Mouse (Mus musculus): ENCODE measurements around the gene Nedd4.

DNA sequence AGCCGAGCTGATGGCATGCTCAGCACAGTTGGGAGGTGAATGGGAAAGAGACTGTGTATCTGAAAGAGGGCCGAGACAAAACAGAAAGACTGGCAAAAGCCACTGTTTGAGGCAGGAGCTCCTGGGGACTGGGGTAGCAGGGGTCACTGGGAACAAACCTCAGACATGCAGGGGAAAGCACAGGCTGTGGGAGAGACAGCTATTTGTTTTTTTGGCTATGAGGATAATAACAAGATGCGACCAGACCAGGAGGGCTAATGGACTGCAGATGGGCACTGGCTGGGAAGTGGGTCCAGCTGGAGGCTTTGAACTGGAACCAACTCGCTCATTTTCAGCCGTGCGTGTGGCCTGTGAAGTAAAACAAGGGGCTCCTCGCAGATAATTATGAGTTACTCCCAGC lies 91.6 kb downstream of the Nedd4 start:
- TF ChIP-seq POLR2A (IDR thresholded peaks at IDR 0.05; ENCODE audit: borderline replicate concordance, control insufficient read depth, low read depth, low read length) = no peak
- no peak for TF ChIP-seq CTCF (IDR thresholded peaks at IDR 0.05; ENCODE audit: control insufficient read depth, insufficient read depth, low read length)

All from bone marrow, adult 2 months (tissue).